Mouse (Mus musculus): ENCODE measurements around the gene Gpr6.

- TF ChIP-seq CTCF (IDR thresholded peaks at IDR 0.05; ENCODE audit: low read depth) (no peak), EP300 (IDR thresholded peaks at IDR 0.05; ENCODE audit: low read depth) (no peak)
These were observed 29.8 kb downstream of the Gpr6 start for GRCm38 (mm10) chr10:41042272-41042671.
